Mouse (Mus musculus) spleen, embryonic (tissue): Measurements from ENCODE around the gene Iqch.

Experiments used
- CTCF ChIA-PET: fragments of 350-600 bp; sonication (Branson Sonifier 250); formaldehyde crosslinking; loops from one replicate; lab custom pipeline; 2022; lab: Charles Lee

Iqch gene

GRCm38 (mm10) chr9:63378174-63378573 is 224.1 kb downstream of the Iqch start:
- CTCF ChIA-PET: interaction anchor here (0.7 kb wide), 1 partner anchor 11 kb away, joined by 3 read pairs; no protein-coding TSS in a partner anchor

- CTCF ChIA-PET: no interaction called here
Observed at GRCm38 (mm10) chr9:63377270-63378142, 224.8 kb downstream of the Iqch start, which contains the start of gene Map2k5. Gene Map2k5 (minus strand): TSS chr9:63377902.

- CTCF ChIA-PET: no interaction called here
Observed at GRCm38 (mm10) chr9:63373315-63373714, 229.0 kb downstream of the Iqch start.

- CTCF ChIA-PET: interaction anchor here (0.6 kb wide), 1 partner anchor 29 kb away, joined by 5 read pairs; no protein-coding TSS in a partner anchor
Observed at GRCm38 (mm10) chr9:63372541-63372940, 229.8 kb downstream of the Iqch start.
